Mouse (Mus musculus): ENCODE data around the gene Tlk1. TPM values are rescaled to one million over a fixed set of nuclear protein-coding genes. Genes with fewer than 3 reads are reported as not detected.

Tlk1 gene
- polyA plus RNA-seq, 1 experiment from 2014 or later, result 16.5 TPM

DNA sequence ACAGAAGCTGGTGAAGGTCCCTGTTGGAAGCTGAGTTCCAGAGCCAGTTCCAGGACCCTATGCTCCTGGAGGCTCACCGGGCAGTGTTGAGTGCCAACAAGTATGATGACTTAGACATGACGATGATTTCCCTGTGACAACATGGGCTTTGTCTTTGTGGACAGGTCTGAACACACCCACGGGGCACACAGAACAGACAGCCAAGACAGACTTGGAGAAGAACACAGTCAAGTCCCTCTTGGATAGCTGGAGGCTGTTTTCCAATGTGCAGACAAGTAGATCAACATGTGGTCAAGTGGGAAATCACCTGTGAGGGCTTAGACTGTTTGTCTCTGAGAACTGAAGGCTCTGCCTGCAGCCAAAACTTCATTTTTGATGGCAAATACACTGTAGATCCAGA, 31.4 kb upstream of the Tlk1 start:
- no peaks in the 10 kb centered on the region for H3K4me1 ChIP-seq (ENCODE audit: control insufficient read depth, low read depth, low read length)
- 72% methylated on average over 3 of the region's 3 CpGs for WGBS (ENCODE audit: insufficient replicate concordance)
- no peak for ATAC-seq (ENCODE audit: low read depth)
- peaks cover 2% of the 10 kb centered on the region; the same call in 1 of the 2 replicates for H3K9me3 ChIP-seq (replicated peaks; ENCODE audit: control insufficient read depth, low read length)
- no peak overlapping the region for H3K4me3 ChIP-seq (ENCODE audit: low read depth, low read length)
- no peak overlapping the region for H3K27ac ChIP-seq (ENCODE audit: low read length)
- no peak overlapping the region for H3K9ac ChIP-seq (ENCODE audit: low read depth, low read length)
- H3K4me2 ChIP-seq (ENCODE audit: low read depth, low read length), result no peak overlapping the region
- no peaks in the 10 kb centered on the region; the same call in 1 of the 2 replicates for H3K27me3 ChIP-seq (ENCODE audit: control insufficient read depth, insufficient read depth, low read depth, low read length)
- no peaks in the 10 kb centered on the region for H3K36me3 ChIP-seq (ENCODE audit: control insufficient read depth, insufficient read depth)

DNA sequence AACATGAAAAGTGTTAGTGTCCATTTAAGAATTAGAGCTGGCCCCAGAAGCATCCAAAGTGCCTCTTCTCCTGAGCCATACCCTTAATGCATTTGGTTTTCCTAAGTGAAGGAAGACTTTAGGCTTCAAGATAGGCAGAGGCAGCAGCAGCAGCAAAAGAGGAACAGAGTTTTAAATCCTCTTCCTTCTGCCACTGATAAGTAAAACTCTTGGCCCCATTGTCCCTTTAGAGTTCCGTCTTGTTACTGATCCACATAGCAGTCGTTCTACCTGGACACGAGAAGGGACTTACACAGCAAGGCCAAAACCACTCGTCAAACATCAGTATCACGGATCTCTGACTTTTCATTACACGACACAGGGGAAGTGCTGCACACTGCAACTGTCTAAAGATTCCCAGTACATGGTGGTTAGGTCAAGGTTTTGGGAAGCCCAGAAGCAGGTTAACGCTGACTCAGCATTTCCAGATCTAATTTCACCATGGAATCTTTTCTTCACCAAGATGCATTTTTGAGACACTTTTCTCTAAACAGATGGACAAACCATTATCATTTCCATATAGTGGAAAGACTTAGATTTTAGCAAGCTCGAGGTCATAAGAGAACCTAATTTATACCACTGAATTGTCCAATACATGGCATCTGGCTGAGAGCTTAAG, 28.8 kb upstream of the Tlk1 start:
- 37% methylated on average over 8 of the region's 8 CpGs for WGBS (ENCODE audit: insufficient replicate concordance)
- no peak overlapping the region for H3K4me3 ChIP-seq (ENCODE audit: low read depth, low read length)
- no peaks in the 10 kb centered on the region; the same call in 1 of the 2 replicates for H3K27me3 ChIP-seq (ENCODE audit: control insufficient read depth, insufficient read depth, low read depth, low read length)
- H3K27ac ChIP-seq (ENCODE audit: low read length), result no peak overlapping the region
- ATAC-seq (ENCODE audit: low read depth), result no peak
- H3K9me3 ChIP-seq (replicated peaks; ENCODE audit: control insufficient read depth, low read length), result no peaks in the 10 kb centered on the region; the same call in 1 of the 2 replicates
- no peaks in the 10 kb centered on the region for H3K4me1 ChIP-seq (ENCODE audit: control insufficient read depth, low read depth, low read length)
- H3K4me2 ChIP-seq (ENCODE audit: low read depth, low read length), result no peak overlapping the region
- no peaks in the 10 kb centered on the region for H3K36me3 ChIP-seq (ENCODE audit: control insufficient read depth, insufficient read depth)
- no peak overlapping the region for H3K9ac ChIP-seq (ENCODE audit: low read depth, low read length)

DNA sequence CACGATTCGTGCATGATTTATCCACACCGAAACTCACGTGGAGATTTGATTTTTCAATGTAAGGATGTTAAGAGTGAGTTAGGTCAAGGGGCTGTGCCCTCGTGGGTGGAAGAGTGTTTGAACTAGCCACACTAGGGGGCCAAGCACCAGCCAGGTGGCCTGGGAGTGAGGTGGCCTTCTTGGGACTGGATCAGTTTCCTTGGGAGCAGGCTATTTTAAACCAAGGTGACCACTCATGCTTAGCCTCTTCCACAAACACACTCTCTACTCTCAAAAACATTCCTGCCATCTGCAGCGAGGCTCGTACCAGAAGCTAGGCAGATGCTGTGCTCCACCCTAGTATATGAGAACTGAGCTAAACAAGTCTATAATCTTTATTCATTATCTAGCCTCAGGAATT, 27.8 kb upstream of the Tlk1 start:
- H3K36me3 ChIP-seq (ENCODE audit: control insufficient read depth, insufficient read depth), result no peaks in the 10 kb centered on the region
- no peaks in the 10 kb centered on the region for H3K4me1 ChIP-seq (ENCODE audit: control insufficient read depth, low read depth, low read length)
- no peak overlapping the region for H3K4me3 ChIP-seq (ENCODE audit: low read depth, low read length)
- 65% methylated on average over 7 of the region's 7 CpGs for WGBS (ENCODE audit: insufficient replicate concordance)
- no peaks in the 10 kb centered on the region for H3K9me3 ChIP-seq (replicated peaks; ENCODE audit: control insufficient read depth, low read length)
- H3K27me3 ChIP-seq (ENCODE audit: control insufficient read depth, insufficient read depth, low read depth, low read length), result no peaks in the 10 kb centered on the region; the same call in 1 of the 2 replicates
- no peak overlapping the region for H3K9ac ChIP-seq (ENCODE audit: low read depth, low read length)
- ATAC-seq (ENCODE audit: low read depth), result no peak
- no peak overlapping the region for H3K4me2 ChIP-seq (ENCODE audit: low read depth, low read length)
- no peak overlapping the region for H3K27ac ChIP-seq (ENCODE audit: low read length)

DNA sequence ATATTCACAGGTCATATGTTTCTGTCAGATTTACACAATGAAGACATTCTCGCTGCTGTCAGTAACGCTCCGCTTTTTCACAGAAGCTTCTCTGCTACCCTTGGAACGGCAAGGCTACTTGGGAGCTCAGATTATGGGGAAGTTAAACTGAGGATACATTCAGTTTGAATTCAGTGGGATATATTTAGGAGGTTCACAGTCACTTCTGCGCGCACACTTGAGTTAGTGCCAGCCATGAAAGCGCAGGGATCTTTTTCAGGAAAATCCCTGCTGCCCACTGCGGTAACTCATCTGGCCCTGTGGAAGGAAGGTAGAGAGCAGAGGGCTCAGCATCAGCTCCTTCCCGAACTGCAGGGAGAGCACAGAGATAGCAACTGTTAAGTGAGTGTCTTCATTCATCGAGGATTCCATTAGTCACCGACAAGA, 27.3 kb upstream of the Tlk1 start:
- Histone ChIP-seq H3K4me1 (ENCODE audit: control insufficient read depth, low read depth, low read length) (no peaks in the 10 kb centered on the region), H3K9me3 (replicated peaks; ENCODE audit: control insufficient read depth, low read length) (no peaks in the 10 kb centered on the region), H3K4me2 (ENCODE audit: low read depth, low read length) (no peak overlapping the region), H3K27ac (ENCODE audit: low read length) (no peak overlapping the region), H3K9ac (ENCODE audit: low read depth, low read length) (no peak overlapping the region), H3K27me3 (ENCODE audit: control insufficient read depth, insufficient read depth, low read depth, low read length) (no peaks in the 10 kb centered on the region; the same call in 1 of the 2 replicates), H3K4me3 (ENCODE audit: low read depth, low read length) (no peak overlapping the region), H3K36me3 (ENCODE audit: control insufficient read depth, insufficient read depth) (no peaks in the 10 kb centered on the region)
- no peak for ATAC-seq (ENCODE audit: low read depth)
- WGBS (ENCODE audit: insufficient replicate concordance), result 59% methylated on average over 11 of the region's 11 CpGs

DNA sequence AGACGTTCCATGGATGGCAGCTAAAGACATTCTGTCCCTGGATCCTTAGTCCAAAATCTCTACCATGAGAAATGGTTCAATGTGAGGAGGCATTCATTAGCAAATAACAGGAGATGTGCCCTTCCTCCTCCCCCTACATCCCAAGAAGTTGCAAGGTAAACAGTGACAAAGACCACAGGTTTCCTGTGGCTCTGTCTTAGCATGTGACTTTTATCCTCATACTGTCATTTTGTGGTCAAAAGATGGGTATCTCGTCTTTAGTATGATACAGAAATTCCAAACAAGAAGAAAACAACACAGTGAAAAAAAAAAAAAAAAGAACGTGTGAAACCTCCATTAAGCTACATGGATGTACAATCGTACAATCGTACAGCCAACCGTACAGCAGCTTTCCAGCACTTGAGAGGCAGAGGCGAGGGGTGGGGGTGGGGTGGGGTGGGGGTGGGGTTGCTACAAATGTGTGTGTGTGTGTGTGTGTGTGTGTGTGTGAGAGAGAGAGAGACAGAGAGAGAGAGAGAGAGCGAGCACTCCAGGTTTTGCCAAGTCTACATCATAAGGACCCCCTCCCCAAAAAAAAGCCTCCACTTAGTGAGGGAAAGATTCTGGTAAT, 26.8 kb upstream of the Tlk1 start:
- Histone ChIP-seq H3K4me1 (ENCODE audit: control insufficient read depth, low read depth, low read length) (no peaks in the 10 kb centered on the region), H3K4me2 (ENCODE audit: low read depth, low read length) (no peak overlapping the region), H3K4me3 (ENCODE audit: low read depth, low read length) (no peak overlapping the region), H3K9ac (ENCODE audit: low read depth, low read length) (no peak overlapping the region), H3K27ac (ENCODE audit: low read length) (no peak overlapping the region), H3K27me3 (ENCODE audit: control insufficient read depth, insufficient read depth, low read depth, low read length) (no peaks in the 10 kb centered on the region; the same call in 1 of the 2 replicates), H3K9me3 (replicated peaks; ENCODE audit: control insufficient read depth, low read length) (no peaks in the 10 kb centered on the region), H3K36me3 (ENCODE audit: control insufficient read depth, insufficient read depth) (no peaks in the 10 kb centered on the region)
- 59% methylated on average over 8 of the region's 8 CpGs for WGBS (ENCODE audit: insufficient replicate concordance)
- ATAC-seq (ENCODE audit: low read depth), result no peak

DNA sequence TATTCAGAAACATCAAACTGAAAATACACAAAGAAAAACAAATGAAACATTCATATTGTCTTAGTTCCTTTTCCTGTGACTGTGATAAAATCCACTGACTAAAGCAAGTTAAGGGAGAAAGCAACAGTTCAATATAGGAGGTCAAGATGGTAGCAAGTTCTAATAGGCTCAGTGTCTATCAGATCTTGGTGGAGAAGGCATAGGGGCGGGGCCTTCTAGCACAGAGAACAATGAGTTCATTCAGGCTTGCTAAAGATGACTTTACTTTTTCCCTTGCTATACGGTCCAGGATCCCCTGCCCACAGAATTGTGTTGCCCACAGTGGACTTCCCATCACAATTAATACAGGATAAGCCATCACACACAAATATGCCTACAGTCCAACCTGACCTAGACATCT, 20.3 kb upstream of the Tlk1 start:
- H3K4me2 ChIP-seq (ENCODE audit: low read depth, low read length), result no peak overlapping the region
- H3K4me1 ChIP-seq (ENCODE audit: control insufficient read depth, low read depth, low read length), result no peaks in the 10 kb centered on the region
- no peak for ATAC-seq (ENCODE audit: low read depth)

DNA sequence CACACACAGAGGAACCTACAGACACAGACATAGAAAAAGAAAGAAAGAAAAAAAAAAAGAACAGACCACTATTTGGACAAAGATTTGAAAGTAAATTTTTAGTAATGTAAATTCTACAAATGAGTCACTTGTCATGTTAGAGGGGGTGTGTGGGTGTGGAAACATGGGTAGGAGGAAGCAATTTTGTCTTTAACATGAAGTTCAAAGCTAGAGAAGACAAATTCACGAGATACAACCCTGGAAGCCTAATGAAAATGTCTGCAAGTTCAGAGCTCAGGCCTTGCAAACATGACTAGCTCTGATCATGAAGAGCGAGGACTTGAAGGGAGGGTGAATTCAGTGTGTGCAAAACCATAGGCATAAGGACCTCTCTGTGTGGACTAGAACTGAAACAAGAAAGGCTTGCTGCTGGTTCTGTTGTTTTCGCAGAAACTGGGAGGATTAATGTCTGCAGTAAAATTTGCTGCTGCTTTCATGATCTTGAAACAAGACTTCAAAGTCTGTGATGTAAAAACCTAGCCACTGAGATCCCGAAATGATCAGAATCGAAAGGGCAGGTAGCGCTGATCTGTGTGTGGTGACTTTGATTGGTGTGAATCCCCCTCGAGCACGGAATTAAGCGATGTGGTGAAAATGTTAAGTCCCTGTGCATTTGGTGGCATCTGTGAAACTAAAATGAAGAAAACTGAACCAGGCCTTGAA, 19.3 kb upstream of the Tlk1 start:
- WGBS (ENCODE audit: insufficient replicate concordance), result 80% methylated on average over 9 of the region's 9 CpGs
- Histone ChIP-seq H3K4me2 (ENCODE audit: low read depth, low read length) (no peak overlapping the region), H3K9me3 (replicated peaks; ENCODE audit: control insufficient read depth, low read length) (no peaks in the 10 kb centered on the region), H3K4me1 (ENCODE audit: control insufficient read depth, low read depth, low read length) (no peaks in the 10 kb centered on the region), H3K9ac (ENCODE audit: low read depth, low read length) (no peak overlapping the region), H3K27ac (ENCODE audit: low read length) (no peak overlapping the region), H3K36me3 (ENCODE audit: control insufficient read depth, insufficient read depth) (no peaks in the 10 kb centered on the region), H3K27me3 (ENCODE audit: control insufficient read depth, insufficient read depth, low read depth, low read length) (no peaks in the 10 kb centered on the region), H3K4me3 (ENCODE audit: low read depth, low read length) (no peak overlapping the region)
- no peak for ATAC-seq (ENCODE audit: low read depth)

More for the DNA sequence above, 20.3 kb upstream of the Tlk1 start:
- Histone ChIP-seq H3K27me3 (ENCODE audit: control insufficient read depth, insufficient read depth, low read depth, low read length) (no peaks in the 10 kb centered on the region), H3K9me3 (replicated peaks; ENCODE audit: control insufficient read depth, low read length) (no peaks in the 10 kb centered on the region), H3K27ac (ENCODE audit: low read length) (no peak overlapping the region), H3K4me3 (ENCODE audit: low read depth, low read length) (no peak overlapping the region), H3K36me3 (ENCODE audit: control insufficient read depth, insufficient read depth) (no peaks in the 10 kb centered on the region), H3K9ac (ENCODE audit: low read depth, low read length) (no peak overlapping the region)
- 52% methylated on average over 2 of the region's 2 CpGs for WGBS (ENCODE audit: insufficient replicate concordance)

DNA sequence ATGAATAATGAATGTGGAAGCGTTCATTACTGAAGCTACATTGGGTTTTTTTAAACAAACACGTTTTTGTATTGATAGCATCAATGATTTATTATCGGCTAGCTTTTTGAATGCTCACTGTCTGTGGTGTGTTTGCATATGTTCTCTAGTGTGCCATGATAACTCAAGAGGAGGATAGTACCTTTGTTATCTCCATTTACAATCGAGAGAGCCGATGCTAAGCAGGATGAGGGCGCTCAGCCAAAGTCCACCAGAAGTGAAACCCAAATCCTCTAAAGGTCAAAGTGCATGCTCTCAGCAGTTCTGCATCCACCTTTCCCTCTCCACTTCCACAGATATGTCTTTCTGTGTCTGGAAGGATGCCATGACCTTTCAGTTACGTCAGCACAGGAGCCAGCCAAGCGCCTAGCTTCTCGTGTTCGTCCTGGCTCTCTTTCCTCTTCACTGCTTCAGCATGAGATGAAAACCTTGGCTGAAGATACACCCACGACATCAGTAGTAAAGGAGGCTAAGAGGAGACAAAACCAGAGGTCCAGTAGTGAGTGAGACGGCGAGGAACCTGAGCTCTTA, 16.6 kb upstream of the Tlk1 start:
- Histone ChIP-seq H3K27ac (ENCODE audit: low read length) (no peak overlapping the region), H3K9ac (ENCODE audit: low read depth, low read length) (no peak overlapping the region), H3K4me1 (ENCODE audit: control insufficient read depth, low read depth, low read length) (peaks cover 7% of the 10 kb centered on the region), H3K4me3 (ENCODE audit: low read depth, low read length) (no peak overlapping the region), H3K27me3 (ENCODE audit: control insufficient read depth, insufficient read depth, low read depth, low read length) (no peaks in the 10 kb centered on the region), H3K36me3 (ENCODE audit: control insufficient read depth, insufficient read depth) (no peaks in the 10 kb centered on the region), H3K9me3 (replicated peaks; ENCODE audit: control insufficient read depth, low read length) (no peaks in the 10 kb centered on the region), H3K4me2 (ENCODE audit: low read depth, low read length) (0 out of 2 replicates have a peak overlapping the region, but pooled peaks have one; percentile 6)
- 67% methylated on average over 13 of the region's 13 CpGs for WGBS (ENCODE audit: insufficient replicate concordance)
- peak; percentile 73 for ATAC-seq (ENCODE audit: low read depth)
